Mouse (Mus musculus): ENCODE results near the gene Lyrm4. TPM values are rescaled to one million over a fixed set of nuclear protein-coding genes. Genes with fewer than 3 reads are reported as not detected.

The Lyrm4 gene
- total RNA-seq, 1 experiment, result 7.5 TPM

GRCm38 (mm10) chr13:35967690-35968089, 149.6 kb downstream of the Lyrm4 start:
- DNase-seq (ENCODE audit: low read depth, low spot score), result peak; percentile 12
- in situ Hi-C loops (cut with MboI; ENCODE audit: low sequenced_read_pairs in 2 of 2, unreplicated experiment in 2 of 2), result no loop called here
- no peak overlapping the region for H3K9ac ChIP-seq (ENCODE audit: insufficient read depth, low read depth, low read length, poor library complexity, severe bottlenecking)

GRCm38 (mm10) chr13:35963583-35963982, 153.7 kb downstream of the Lyrm4 start:
- Histone ChIP-seq H3K27ac (ENCODE audit: insufficient read depth, low read depth, low read length, poor library complexity, severe bottlenecking) (no peak overlapping the region), H3K4me1 (ENCODE audit: control insufficient read depth in 2 of 2, insufficient read depth in 2 of 2, low read length in 2 of 2, poor library complexity in 1 of 2) (peaks cover 0 to 2% of the 10 kb centered on the region in 2 experiments; a peak in 1 of 4 replicates), H3K9me3 (ENCODE audit: control insufficient read depth, insufficient read depth, low read depth, low read length) (no peaks in the 10 kb centered on the region), H3K9ac (ENCODE audit: insufficient read depth, low read depth, low read length, poor library complexity, severe bottlenecking) (no peak overlapping the region), H3K36me3 (ENCODE audit: control insufficient read depth, insufficient read depth, low read length, poor library complexity, severe bottlenecking) (no peaks in the 10 kb centered on the region), H3K4me3 (ENCODE audit: insufficient read depth in 1 of 2, low read depth in 1 of 2, low read length in 2 of 2, poor library complexity in 1 of 2, severe bottlenecking in 1 of 2) (no peak overlapping the region)
- DNase-seq (ENCODE audit: low read depth, low spot score), result no peak
- in situ Hi-C loops (cut with MboI; ENCODE audit: low sequenced_read_pairs in 2 of 2, unreplicated experiment in 2 of 2), result no loop called here
- TF ChIP-seq MAFK (IDR thresholded peaks at IDR 0.05; ENCODE audit: insufficient read depth, low read depth, low read length), result no peak
- TF ChIP-seq ZNF384 (IDR thresholded peaks at IDR 0.05; ENCODE audit: low read depth, low read length), result no peak
- no peak for TF ChIP-seq ZC3H11A (IDR thresholded peaks at IDR 0.05; ENCODE audit: borderline replicate concordance, low read depth, low read length)
- TF ChIP-seq CHD2 (IDR thresholded peaks at IDR 0.05; ENCODE audit: low read depth, low read length), result no peak
- TF ChIP-seq HCFC1 (IDR thresholded peaks at IDR 0.05; ENCODE audit: borderline replicate concordance, insufficient read depth, low read length), result no peak

More at GRCm38 (mm10) chr13:35967690-35968089, 149.6 kb downstream of the Lyrm4 start:
- H3K9me3 ChIP-seq (ENCODE audit: control insufficient read depth, insufficient read depth, low read depth, low read length), result no peaks in the 10 kb centered on the region
- no peak for TF ChIP-seq ZNF384 (IDR thresholded peaks at IDR 0.05; ENCODE audit: low read depth, low read length)
- TF ChIP-seq HCFC1 (IDR thresholded peaks at IDR 0.05; ENCODE audit: borderline replicate concordance, insufficient read depth, low read length), result no peak
- TF ChIP-seq CHD2 (IDR thresholded peaks at IDR 0.05; ENCODE audit: low read depth, low read length), result no peak
- no peak for TF ChIP-seq MAFK (IDR thresholded peaks at IDR 0.05; ENCODE audit: insufficient read depth, low read depth, low read length)
- no peak for TF ChIP-seq ZC3H11A (IDR thresholded peaks at IDR 0.05; ENCODE audit: borderline replicate concordance, low read depth, low read length)
- H3K4me3 ChIP-seq (ENCODE audit: insufficient read depth in 1 of 2, low read depth in 1 of 2, low read length in 2 of 2, poor library complexity in 1 of 2, severe bottlenecking in 1 of 2), result peak overlapping the region; percentile 61 to 64
- no peak overlapping the region for H3K27ac ChIP-seq (ENCODE audit: insufficient read depth, low read depth, low read length, poor library complexity, severe bottlenecking)
- H3K36me3 ChIP-seq (ENCODE audit: control insufficient read depth, insufficient read depth, low read length, poor library complexity, severe bottlenecking), result no peaks in the 10 kb centered on the region
- peaks cover 0 to 2% of the 10 kb centered on the region in 2 experiments; a peak in 1 of 4 replicates for H3K4me1 ChIP-seq (ENCODE audit: control insufficient read depth in 2 of 2, insufficient read depth in 2 of 2, low read length in 2 of 2, poor library complexity in 1 of 2)

GRCm38 (mm10) chr13:35959391-35960067, 157.8 kb downstream of the Lyrm4 start:
- no peak overlapping the region for H3K9ac ChIP-seq (ENCODE audit: insufficient read depth, low read depth, low read length, poor library complexity, severe bottlenecking)
- in situ Hi-C loops (cut with MboI; ENCODE audit: low sequenced_read_pairs in 2 of 2, unreplicated experiment in 2 of 2), result no loop called here

GRCm38 (mm10) chr13:35958539-35958938, 158.8 kb downstream of the Lyrm4 start, which contains the start of gene Ppp1r3g:
Gene Ppp1r3g, plus strand, starts transcription at chr13:35958839.
- H3K27ac ChIP-seq (ENCODE audit: insufficient read depth, low read depth, low read length, poor library complexity, severe bottlenecking), result no peak within 1 kb of the TSS
- no peaks in the 10 kb centered on the region for H3K4me1 ChIP-seq (ENCODE audit: control insufficient read depth in 2 of 2, insufficient read depth in 2 of 2, low read length in 2 of 2, poor library complexity in 1 of 2)
- no peak for TF ChIP-seq ZC3H11A (IDR thresholded peaks at IDR 0.05; ENCODE audit: borderline replicate concordance, low read depth, low read length)
- TF ChIP-seq CHD2 (IDR thresholded peaks at IDR 0.05; ENCODE audit: low read depth, low read length), result no peak
- TF ChIP-seq MAFK (IDR thresholded peaks at IDR 0.05; ENCODE audit: insufficient read depth, low read depth, low read length), result no peak
- TF ChIP-seq HCFC1 (IDR thresholded peaks at IDR 0.05; ENCODE audit: borderline replicate concordance, insufficient read depth, low read length), result no peak
- no peak for TF ChIP-seq ZNF384 (IDR thresholded peaks at IDR 0.05; ENCODE audit: low read depth, low read length)
- in situ Hi-C loops (cut with MboI; ENCODE audit: low sequenced_read_pairs in 2 of 2, unreplicated experiment in 2 of 2), result no loop called here
- H3K9me3 ChIP-seq (ENCODE audit: control insufficient read depth, insufficient read depth, low read depth, low read length), result no peaks in the 10 kb centered on the region
- no peak for DNase-seq (ENCODE audit: low read depth, low spot score)
- no peak within 1 kb of the TSS for H3K4me3 ChIP-seq (ENCODE audit: insufficient read depth in 1 of 2, low read depth in 1 of 2, low read length in 2 of 2, poor library complexity in 1 of 2, severe bottlenecking in 1 of 2)
- H3K9ac ChIP-seq (ENCODE audit: insufficient read depth, low read depth, low read length, poor library complexity, severe bottlenecking), result no peak within 1 kb of the TSS
- no peaks in the 10 kb centered on the region for H3K36me3 ChIP-seq (ENCODE audit: control insufficient read depth, insufficient read depth, low read length, poor library complexity, severe bottlenecking)

More at GRCm38 (mm10) chr13:35959391-35960067, 157.8 kb downstream of the Lyrm4 start:
- Histone ChIP-seq H3K4me3 (ENCODE audit: insufficient read depth in 1 of 2, low read depth in 1 of 2, low read length in 2 of 2, poor library complexity in 1 of 2, severe bottlenecking in 1 of 2) (no peak overlapping the region), H3K4me1 (ENCODE audit: control insufficient read depth in 2 of 2, insufficient read depth in 2 of 2, low read length in 2 of 2, poor library complexity in 1 of 2) (no peaks in the 10 kb centered on the region), H3K9me3 (ENCODE audit: control insufficient read depth, insufficient read depth, low read depth, low read length) (no peaks in the 10 kb centered on the region), H3K27ac (ENCODE audit: insufficient read depth, low read depth, low read length, poor library complexity, severe bottlenecking) (no peak overlapping the region), H3K36me3 (ENCODE audit: control insufficient read depth, insufficient read depth, low read length, poor library complexity, severe bottlenecking) (no peaks in the 10 kb centered on the region)
- DNase-seq (ENCODE audit: low read depth, low spot score), result no peak
- TF ChIP-seq ZC3H11A (IDR thresholded peaks at IDR 0.05; ENCODE audit: borderline replicate concordance, low read depth, low read length), result no peak
- TF ChIP-seq HCFC1 (IDR thresholded peaks at IDR 0.05; ENCODE audit: borderline replicate concordance, insufficient read depth, low read length), result no peak
- no peak for TF ChIP-seq CHD2 (IDR thresholded peaks at IDR 0.05; ENCODE audit: low read depth, low read length)
- TF ChIP-seq ZNF384 (IDR thresholded peaks at IDR 0.05; ENCODE audit: low read depth, low read length), result no peak
- TF ChIP-seq MAFK (IDR thresholded peaks at IDR 0.05; ENCODE audit: insufficient read depth, low read depth, low read length), result no peak
